Mouse (Mus musculus) embryonic fibroblast, embryonic 13.5 days (primary cell): ENCODE results near the gene Esyt2. TPM values are rescaled to one million over a fixed set of nuclear protein-coding genes. Genes with fewer than 3 reads are reported as not detected.

Source experiments
- H3K27ac ChIP-seq: 2 replicates; pipeline ENCODE4 v1.5.1; 2012; ENCODE audit warnings: low read length, control low read depth, inconsistent platforms; ENCODE audit not compliant: insufficient read depth
- H3K4me1 ChIP-seq: 2 replicates; pipeline ENCODE4 v1.6.1; 2011; ENCODE audit warnings: low read length; ENCODE audit not compliant: control insufficient read depth, insufficient read depth
- H3K4me3 ChIP-seq: 2 replicates; pipeline ENCODE4 v1.5.1; 2011; ENCODE audit warnings: mild to moderate bottlenecking, control low read depth, low read length; ENCODE audit not compliant: insufficient read depth
- CTCF ChIP-seq: IDR thresholded peaks from 2 replicates; pipeline ENCODE4 v1.5.1; 2011; ENCODE audit warnings: mild to moderate bottlenecking, control low read depth, low read length, moderate library complexity, borderline replicate concordance; ENCODE audit not compliant: insufficient read depth
- POLR2A ChIP-seq: IDR thresholded peaks from 2 replicates; pipeline ENCODE4 v1.6.1; 2011; ENCODE audit warnings: low read depth, mild to moderate bottlenecking, control low read depth, low read length, moderate library complexity
- polyA plus RNA-seq: library from polyadenylated mRNA; stranded (reverse); fragments of >200 nt; gene quantifications from 2 replicates; pipeline ENCODE4 v1.2.4, GENCODE M21; 2011; ENCODE audit warnings: low read depth; ENCODE audit not compliant: missing spikeins, insufficient read length

Gene Esyt2
- polyA plus RNA-seq, 1 experiment = 221 TPM

DNA sequence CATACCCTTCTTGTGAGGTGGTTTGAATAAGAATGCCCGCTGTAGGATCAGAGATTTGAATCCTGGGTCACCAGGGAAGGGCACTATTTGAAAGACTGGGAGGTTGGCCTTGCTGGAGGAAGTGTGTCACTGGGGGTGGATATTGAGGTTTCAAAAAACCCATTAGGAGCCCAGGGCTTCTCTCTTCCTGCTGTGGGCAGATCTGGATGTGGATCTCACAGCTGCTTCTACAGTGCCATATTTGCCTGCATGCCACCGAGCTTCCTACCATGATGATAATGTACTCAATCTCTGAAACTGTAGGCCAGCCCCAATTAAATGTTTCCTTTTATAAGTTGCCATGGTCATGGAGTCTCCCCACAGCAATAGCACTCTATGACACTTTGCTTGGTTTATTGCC lies 1.8 kb upstream of the Esyt2 start:
- Histone ChIP-seq H3K4me1 (peaks cover 4% of the 10 kb centered on the region), H3K27ac (peak overlapping the region; percentile 56; the same call in 1 of the 2 replicates), H3K4me3 (no peak overlapping the region)
- no peak for TF ChIP-seq CTCF
- no peak for TF ChIP-seq POLR2A

DNA sequence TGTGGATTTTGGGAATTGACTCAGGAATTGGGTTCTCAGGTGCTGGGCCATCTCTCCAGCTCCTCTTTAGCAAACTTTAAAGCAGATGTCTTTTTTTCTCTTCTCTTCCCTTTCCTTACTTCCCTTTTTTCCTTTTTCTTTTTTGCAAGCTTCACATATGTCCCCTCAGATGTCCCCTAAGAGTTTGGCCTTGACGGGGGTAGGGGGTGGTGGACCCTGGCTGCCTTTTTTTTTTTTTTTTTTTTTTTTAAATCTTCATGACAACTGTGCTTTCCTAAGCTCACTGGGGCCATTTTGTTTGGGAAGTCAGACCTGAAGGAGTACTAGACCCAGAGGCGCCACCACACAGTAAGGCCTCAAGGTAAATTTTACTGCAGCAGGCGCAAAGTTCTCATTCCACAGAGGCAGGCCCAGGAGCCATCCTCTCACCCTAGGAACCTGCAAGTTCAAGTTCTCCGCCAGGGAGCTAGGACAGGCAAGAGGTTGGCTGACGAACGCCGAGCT lies 795 bp upstream of the Esyt2 start:
- no peak for TF ChIP-seq CTCF
- TF ChIP-seq POLR2A = no peak
- peaks cover 6% of the 10 kb centered on the region for H3K4me1 ChIP-seq
- H3K4me3 ChIP-seq = peak overlapping the region; percentile 73
- peak overlapping the region; percentile 98 for H3K27ac ChIP-seq

DNA sequence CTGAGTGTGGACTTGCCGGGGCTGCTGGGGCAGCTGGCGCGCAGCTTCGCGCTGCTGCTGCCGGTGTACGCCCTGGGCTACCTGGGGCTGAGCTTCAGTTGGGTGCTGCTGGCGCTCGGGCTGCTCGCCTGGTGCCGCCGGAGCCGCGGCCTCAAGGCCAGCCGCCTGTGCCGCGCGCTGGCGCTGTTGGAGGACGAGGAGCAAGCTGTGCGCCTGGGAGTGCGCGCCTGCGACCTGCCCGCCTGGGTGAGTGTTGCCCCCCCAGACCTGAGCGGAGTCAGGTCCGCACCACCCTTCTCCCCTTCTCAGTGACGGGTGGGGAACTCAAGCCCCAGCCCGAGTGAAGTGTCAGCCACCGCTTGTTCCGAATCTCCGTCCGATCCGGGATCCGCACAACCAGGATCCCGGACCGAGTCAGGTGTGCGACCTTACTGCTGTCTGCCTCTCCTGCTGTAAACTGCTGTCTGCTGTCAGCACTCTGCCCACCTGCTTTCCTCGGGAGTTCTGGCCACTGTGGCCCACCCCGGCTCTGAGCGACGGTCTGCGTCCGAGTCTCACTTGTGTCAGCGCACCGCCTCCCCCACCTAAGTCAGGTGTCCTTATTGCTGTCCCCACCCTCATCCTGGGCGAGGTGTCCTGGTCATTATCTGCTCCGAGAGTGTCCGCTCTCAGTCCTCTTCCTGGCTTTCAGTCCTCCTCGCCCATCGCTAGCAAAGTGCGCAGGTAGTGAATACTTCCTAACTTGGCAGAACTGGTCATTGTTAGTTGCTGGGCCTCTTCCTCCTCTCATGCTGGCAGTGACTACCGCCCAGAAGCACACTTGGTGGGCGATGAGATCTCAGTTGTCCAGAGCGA lies 658 bp downstream of the Esyt2 start:
- TF ChIP-seq CTCF = no peak
- no peak for TF ChIP-seq POLR2A
- Histone ChIP-seq H3K4me3 (peak overlapping the region; percentile 74), H3K27ac (peak overlapping the region; percentile 42), H3K4me1 (peaks cover 6% of the 10 kb centered on the region)

DNA sequence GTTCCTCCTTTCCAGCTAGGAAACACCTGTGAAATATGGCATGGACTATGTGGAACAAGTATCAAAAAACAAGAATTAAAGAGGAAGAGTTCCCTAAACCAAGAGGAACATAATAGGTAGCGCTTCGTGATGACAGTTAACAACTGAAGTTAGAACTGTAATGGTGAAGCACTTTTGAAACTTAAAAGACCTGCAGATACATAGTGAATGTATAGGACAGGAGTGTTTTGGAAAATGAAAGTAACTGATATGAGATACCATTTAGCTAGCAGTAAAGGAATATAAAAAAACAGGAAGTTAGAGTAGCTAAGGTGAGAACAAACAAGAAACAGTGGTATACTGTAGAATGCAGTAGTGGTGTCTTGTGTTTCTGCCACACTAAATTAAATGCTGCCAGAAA lies 1.9 kb downstream of the Esyt2 start:
- Histone ChIP-seq H3K4me3 (no peak overlapping the region), H3K27ac (no peak overlapping the region), H3K4me1 (peaks cover 6% of the 10 kb centered on the region)
- no peak for TF ChIP-seq POLR2A
- TF ChIP-seq CTCF = no peak

DNA sequence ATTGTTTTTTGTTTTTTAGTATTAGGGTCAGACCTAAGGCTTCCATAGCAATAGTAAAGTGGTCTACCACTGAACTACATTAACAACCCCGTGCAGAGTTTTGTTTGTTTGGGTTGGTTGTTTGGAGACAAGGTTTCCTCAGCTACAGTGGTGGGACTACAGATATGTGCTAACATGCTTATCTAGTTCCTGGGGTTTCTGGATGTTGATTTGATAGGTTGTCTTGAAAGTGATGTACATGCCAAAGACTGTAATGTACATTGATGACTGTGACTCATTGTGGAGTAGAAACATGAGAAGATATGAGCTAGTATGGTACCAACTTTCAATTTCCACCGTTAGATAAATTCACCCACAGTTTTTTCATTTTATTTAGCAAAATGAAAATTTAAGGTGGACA lies 2.5 kb downstream of the Esyt2 start:
- Histone ChIP-seq H3K4me1 (peaks cover 5% of the 10 kb centered on the region), H3K4me3 (peak overlapping the region; percentile 27; the same call in 1 of the 2 replicates), H3K27ac (no peak overlapping the region)
- TF ChIP-seq POLR2A (no peak), CTCF (no peak)

DNA sequence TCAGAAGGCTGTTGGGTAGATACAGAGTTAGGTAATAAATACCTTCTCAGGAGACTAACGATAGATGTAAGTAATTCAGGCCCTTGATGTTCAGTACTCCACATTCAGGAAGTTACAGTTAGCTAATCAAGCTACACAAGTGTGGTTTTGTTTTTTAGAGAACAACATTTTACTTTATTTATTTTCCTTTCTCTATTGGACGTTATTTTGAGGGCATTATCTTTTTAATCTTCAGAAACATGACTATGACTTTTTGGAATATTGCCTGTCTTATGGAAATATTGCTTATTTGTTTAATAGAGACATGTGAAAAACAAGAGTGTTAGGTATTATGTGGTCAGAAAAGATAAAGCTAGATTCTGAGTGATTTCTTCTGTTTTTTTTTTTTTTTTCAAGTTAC lies 12.2 kb downstream of the Esyt2 start:
- H3K4me1 ChIP-seq = peaks cover 14% of the 10 kb centered on the region
- no peak overlapping the region for H3K27ac ChIP-seq
- TF ChIP-seq CTCF (no peak), POLR2A (no peak)
- H3K4me3 ChIP-seq = no peak overlapping the region

DNA sequence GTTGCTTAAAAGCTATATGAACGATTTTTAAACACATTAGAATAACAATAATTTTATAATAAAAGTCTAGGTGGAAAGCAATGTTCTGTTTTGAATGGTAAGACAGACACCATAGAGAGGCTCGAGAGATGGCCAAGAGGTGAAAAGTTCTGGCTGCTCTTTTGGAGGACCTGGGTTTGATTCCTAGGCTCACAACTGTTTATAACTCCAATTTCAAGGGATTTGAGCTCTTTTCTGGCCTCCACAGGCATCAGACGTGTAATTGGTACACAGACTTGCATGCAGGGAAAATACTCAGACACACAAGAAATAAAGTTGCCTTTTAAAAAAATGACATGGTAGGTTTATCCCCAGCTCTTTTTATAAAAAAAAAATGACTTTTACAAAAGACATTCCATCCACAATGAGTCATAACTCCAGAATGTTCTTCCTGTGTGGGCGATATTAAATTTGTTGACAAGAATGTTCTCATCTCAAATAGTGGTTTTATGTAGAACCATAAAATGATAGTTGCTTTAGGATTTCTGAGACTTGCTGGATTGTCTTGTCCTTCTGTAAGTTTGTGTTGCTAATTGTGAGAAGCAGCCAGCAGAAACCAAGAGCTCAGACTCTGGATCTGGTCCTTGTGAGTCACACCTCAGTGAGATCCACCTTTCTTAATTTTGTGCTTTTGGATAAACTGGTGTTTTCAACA lies 12.8 kb downstream of the Esyt2 start:
- Histone ChIP-seq H3K27ac (peak overlapping the region; percentile 100), H3K4me3 (no peak overlapping the region), H3K4me1 (peaks cover 14% of the 10 kb centered on the region)
- no peak for TF ChIP-seq CTCF
- TF ChIP-seq POLR2A = no peak

DNA sequence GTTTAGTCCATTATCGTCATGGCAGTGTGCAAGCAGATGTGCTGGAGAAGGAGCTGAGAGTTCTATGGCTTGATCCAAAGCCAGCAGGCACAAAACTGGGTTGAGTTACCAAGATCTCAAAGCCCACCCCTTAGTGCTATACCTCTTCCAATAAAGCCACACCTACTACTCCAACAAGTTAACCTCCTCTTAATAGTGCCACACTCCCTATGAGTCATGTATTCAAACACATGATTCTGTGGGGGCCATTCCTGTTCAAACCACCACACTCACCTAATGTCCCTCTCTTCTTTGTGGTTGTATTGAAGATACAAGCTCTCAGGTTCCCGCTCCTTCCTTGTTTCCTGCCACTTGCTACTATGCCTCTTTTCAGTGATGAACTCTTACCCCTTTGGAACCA lies 18.9 kb downstream of the Esyt2 start:
- Histone ChIP-seq H3K4me1 (peaks cover 2% of the 10 kb centered on the region; the same call in 1 of the 2 replicates), H3K4me3 (no peak overlapping the region), H3K27ac (no peak overlapping the region)
- TF ChIP-seq CTCF (no peak), POLR2A (no peak)

DNA sequence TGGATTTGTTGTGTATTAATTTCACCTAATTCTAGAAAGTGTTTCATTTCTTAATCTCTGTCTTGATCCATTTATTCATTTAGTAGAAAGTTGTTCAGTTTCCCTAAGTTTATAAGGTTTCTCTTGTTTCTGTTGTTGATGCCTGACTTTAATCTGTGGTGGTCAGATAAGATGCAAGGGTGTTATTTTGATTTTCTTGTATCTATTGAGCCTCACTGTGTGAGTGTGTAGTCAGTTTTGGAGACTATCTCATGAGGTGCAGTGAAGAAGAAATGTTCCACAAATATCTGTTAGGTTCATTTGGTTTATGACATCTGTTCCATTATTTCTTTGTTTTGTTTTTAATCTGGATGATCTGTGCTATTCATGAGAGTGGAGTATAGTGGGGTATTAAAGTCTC lies 21.2 kb downstream of the Esyt2 start:
- Histone ChIP-seq H3K4me3 (no peak overlapping the region), H3K4me1 (no peaks in the 10 kb centered on the region), H3K27ac (no peak overlapping the region)
- TF ChIP-seq POLR2A (no peak), CTCF (no peak)

DNA sequence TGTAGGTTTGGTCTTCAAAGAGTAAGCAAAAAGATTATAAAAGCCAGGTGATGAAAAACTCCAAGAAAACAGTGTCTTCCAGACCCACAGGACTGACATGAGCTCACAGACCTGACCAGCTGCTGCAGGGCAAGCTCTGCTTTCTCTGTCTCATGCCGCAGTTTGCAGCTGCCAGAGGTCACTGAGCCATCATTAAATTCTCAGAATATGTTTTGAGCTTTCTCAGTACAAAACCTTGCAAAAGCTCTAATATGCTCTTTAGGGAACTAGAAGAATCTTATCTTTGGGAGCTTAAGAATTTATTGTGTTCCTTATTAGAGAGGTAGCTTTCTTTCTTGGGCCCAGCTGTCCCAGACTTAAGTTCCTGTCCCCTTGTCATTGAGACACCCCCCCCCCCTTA lies 25.0 kb downstream of the Esyt2 start:
- H3K4me1 ChIP-seq = 0 out of 2 replicates have a peak, but pooled peaks cover 2% of the 10 kb centered on the region
- no peak overlapping the region for H3K27ac ChIP-seq
- no peak overlapping the region for H3K4me3 ChIP-seq
- TF ChIP-seq POLR2A (no peak), CTCF (no peak)
